Mouse (Mus musculus) left cerebral cortex, postnatal 25 days (tissue): ENCODE data around the gene Parn. TPM values are rescaled to one million over a fixed set of nuclear protein-coding genes. Genes with fewer than 3 reads are reported as not detected.

Experiments used
- DNase-seq, 2 experiments: peaks; one replicate each; pipeline ENCODE4 v3.0.0; 2022; ENCODE audit warnings: low spot score in 2 of 2, mixed read lengths in 1 of 2
- intact Hi-C: fragments of 180-260 bp; cut with DNase I; formaldehyde crosslinking; loops from one replicate; pipeline ENCODE4 v1.15.1; 2025
- total RNA-seq, 2 experiments: library from RNA; stranded (reverse); gene quantifications; 2 replicates each; pipeline ENCODE4 v1.2.3; 2021

Parn gene
- total RNA-seq, 2 experiments from 2014 or later: 22.9 to 23.8 TPM

DNA sequence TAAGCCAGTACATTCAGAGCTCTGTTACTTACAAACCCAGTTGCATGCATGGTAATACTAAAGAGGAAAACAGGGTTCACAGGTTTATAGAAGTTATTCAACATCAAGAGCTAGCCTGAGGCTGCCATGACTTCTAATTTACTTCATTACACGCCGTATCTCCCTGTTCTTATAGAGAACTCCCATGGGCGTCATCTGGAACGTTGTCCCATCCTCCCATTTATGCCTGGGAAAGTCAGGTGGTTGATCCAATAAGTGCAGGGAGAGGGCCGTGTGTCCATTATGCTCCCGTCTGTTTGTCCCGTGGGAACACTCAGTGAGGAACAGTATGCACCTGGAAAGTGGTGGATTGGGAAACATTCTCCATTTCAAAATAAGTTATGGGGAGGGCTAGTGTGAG lies 152.4 kb downstream of the Parn start:
- intact Hi-C loops: no loop called here

DNA sequence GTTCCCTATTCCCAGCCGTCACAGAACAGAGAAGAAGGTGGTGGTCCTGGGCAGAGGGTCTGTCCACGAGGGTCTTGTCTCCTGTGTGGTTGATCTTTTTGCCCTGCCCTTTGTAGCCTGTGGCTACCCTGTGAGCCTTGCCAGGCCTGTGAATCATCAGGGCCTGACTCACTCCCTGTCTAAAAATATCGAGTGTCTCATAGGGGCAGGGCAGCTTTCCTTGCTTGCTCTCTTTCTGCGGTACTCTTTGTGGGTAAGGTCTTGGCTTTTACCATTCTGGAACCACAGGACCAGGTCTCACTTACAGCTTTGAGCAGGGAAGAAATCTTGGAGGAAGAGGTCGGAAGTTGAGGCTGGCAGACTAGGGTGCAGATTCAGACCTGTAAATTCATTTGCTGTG lies 162.9 kb downstream of the Parn start:
- intact Hi-C loops: no loop called here
- DNase-seq: no peak

More for the DNA sequence above, 152.4 kb downstream of the Parn start:
- DNase-seq: no peak

DNA sequence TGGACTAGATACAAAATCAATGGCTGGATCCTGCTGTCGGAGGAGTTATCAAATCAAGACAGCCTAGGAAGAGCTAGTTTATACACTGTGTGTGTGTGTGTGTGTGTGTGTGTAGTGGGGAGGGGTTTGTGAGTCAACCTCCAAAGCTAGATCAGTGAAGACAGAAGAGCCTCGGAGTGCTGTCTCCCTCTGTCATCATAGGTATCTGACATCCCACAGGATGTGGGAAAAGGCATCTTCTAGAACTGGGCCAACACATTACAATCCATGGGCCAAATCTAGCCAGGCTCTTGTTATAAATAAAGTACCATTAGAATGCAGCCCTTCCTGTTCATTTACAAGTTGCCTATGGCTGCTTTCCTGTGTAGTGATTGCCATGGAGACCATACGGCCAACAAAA lies 163.5 kb downstream of the Parn start:
- DNase-seq: no peak
- intact Hi-C loops: no loop called here

DNA sequence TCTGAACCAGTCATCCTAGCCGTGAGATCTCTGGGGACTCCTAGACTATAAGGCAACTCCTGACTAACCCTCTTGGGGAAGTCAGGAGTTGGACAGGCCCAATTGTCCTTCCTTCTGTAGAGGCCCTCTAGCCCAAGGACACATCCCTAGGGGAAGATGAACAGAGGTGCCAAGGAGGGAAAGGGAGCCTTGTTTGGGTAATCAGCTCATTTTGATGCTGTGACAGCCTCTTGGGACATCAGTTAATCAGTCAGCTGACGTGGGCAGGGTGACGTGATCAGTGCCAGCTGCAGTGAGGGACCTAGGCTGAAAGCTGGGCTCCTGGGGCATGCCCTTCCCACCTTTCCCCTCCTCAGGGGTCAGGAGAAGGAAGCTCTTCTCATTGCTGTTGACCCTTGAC lies 169.0 kb downstream of the Parn start:
- DNase-seq: no peak
- intact Hi-C loops: no loop called here

DNA sequence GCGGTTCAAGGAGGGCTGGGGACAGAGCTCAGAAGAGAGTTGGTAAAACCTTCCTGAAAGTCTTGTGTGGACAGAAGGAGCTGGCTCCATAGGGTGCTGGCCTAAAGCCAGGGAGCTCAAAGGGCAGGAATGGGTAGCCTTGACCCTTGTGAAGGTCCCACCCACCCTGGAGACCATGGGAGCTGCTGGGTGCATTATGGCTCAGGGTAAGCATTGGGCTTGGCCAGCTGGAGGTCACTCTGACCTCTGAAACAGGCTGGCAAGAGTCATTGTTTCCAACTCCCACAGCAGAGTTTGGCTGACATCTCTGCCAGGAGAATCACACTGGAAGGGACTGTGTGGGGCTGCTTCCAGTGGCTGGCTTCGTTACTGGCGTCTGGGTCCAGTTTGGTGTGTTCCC lies 174.0 kb downstream of the Parn start:
- intact Hi-C loops: no loop called here
- no peak for DNase-seq

DNA sequence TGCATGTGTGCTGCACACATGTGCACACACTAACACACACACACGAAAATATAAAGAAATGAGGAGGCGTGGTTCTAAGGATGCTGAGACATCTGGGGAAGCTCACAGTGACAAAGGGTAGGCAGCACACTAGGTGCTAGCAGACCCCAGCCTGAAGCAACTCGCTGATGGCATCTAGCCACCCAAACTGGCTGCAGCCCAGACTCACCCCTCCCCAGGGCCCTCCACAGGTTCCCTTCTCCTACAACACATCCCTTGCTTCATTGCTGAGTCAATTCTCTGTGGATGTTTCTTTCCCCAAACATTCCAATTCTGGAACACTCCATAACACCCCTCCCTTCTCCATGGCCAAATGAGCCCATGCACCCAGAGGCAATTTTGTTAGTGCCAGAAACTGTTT lies 175.0 kb downstream of the Parn start:
- intact Hi-C loops: no loop called here
- no peak for DNase-seq

DNA sequence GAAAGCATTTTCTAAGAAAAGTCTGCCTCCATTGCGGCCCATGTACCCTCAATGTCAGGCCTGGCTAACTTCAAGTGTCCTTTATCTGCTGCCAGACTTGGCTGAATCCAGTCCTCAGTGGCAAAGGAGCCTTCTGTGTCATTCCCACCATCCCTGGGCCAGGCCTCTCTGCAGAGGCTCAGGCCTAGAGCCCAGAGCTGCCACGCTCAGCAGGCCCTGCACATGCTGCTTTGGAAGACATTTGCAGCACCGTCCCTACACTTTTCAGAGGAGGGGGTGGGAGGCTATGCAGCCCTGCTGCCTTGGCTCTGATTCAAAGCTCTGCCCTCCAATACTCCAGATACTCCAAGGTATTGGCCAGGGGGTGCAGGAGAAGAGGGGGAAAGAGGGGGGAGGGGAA lies 176.2 kb downstream of the Parn start:
- DNase-seq: no peak
- intact Hi-C loops: no loop called here

Other genes with a start within 250 kb of the Parn start
- gene Bfar, start 3.7 kb upstream of the Parn start, total RNA-seq: 10 to 100 TPM; 38.0 to 38.9 TPM
- 1 to 10 TPM; 3.4 to 4.4 TPM for gene 3110001I22Rik, start 3.8 kb upstream of the Parn start, total RNA-seq
- gene Pla2g10, start 62.8 kb upstream of the Parn start, total RNA-seq: not detected
- gene Rrn3, start 112.5 kb upstream of the Parn start, total RNA-seq: 10 to 100 TPM; 47.3 to 49.0 TPM
- gene Ntan1, start 150.7 kb upstream of the Parn start, total RNA-seq: 10 to 100 TPM; 89.9 to 97.1 TPM
- gene Pdxdc1, start 235.0 kb upstream of the Parn start, total RNA-seq: 10 to 100 TPM; 64.9 to 74.6 TPM
- gene Mpv17l, start 235.0 kb upstream of the Parn start, total RNA-seq: 10 to 100 TPM; 64.8 to 68.0 TPM